Mouse (Mus musculus) activated CD4-positive, CD25-positive, alpha-beta regulatory T cell, adult 4 months (primary cell): ENCODE results near the gene BC107364. TPM values are rescaled to one million over a fixed set of nuclear protein-coding genes. Genes with fewer than 3 reads are reported as not detected.
"Not testable (repeated sequence)": the region's sequence is repeated elsewhere in the genome, so short reads cannot be mapped to it uniquely, and the experiment has no call there.

Experiments used
- ATAC-seq: one replicate; pipeline ENCODE4 v1.8.0; 2017
- polyA plus RNA-seq, 2 experiments: library from polyadenylated mRNA; unstranded; fragments of 100-300 nt; shearing (Covaris generic); gene quantifications; one replicate each; pipeline ENCODE4 v1.2.1; 2017

The BC107364 gene
- polyA plus RNA-seq, 2 experiments from 2014 or later = 0.32 TPM; not detected in 1

- ATAC-seq = not testable (repeated sequence)
These were observed 2.1 kb downstream of the BC107364 start for GRCm38 (mm10) chr3:96449762-96450585.

GRCm38 (mm10) chr3:96445436-96445835, 6.7 kb downstream of the BC107364 start:
- ATAC-seq = no peak

GRCm38 (mm10) chr3:96440578-96440977, 11.5 kb downstream of the BC107364 start:
- ATAC-seq = no peak

GRCm38 (mm10) chr3:96435557-96436091, 16.5 kb downstream of the BC107364 start:
- no peak for ATAC-seq

- ATAC-seq = no peak
These were observed 19.9 kb downstream of the BC107364 start for GRCm38 (mm10) chr3:96432207-96432606.

- ATAC-seq = no peak
These were observed 22.3 kb downstream of the BC107364 start for GRCm38 (mm10) chr3:96429819-96430132.

GRCm38 (mm10) chr3:96428941-96429818, 22.9 kb downstream of the BC107364 start:
- ATAC-seq = no peak

GRCm38 (mm10) chr3:96427761-96428462, 24.2 kb downstream of the BC107364 start:
- no peak for ATAC-seq

- no peak for ATAC-seq
These were observed 24.8 kb downstream of the BC107364 start for GRCm38 (mm10) chr3:96427311-96427710.

GRCm38 (mm10) chr3:96426268-96426667, 25.8 kb downstream of the BC107364 start:
- ATAC-seq = no peak

- not testable (repeated sequence) for ATAC-seq
These were observed 27.7 kb downstream of the BC107364 start for GRCm38 (mm10) chr3:96424447-96424846.

- ATAC-seq = no peak
These were observed 28.2 kb downstream of the BC107364 start for GRCm38 (mm10) chr3:96423889-96424288.

GRCm38 (mm10) chr3:96420796-96421195, 31.3 kb downstream of the BC107364 start:
- no peak for ATAC-seq

- not testable (repeated sequence) for ATAC-seq
These were observed 33.2 kb downstream of the BC107364 start for GRCm38 (mm10) chr3:96418902-96419301.

GRCm38 (mm10) chr3:96417850-96418815, 34.0 kb downstream of the BC107364 start:
- ATAC-seq = no peak

- no peak for ATAC-seq
These were observed 35.5 kb downstream of the BC107364 start for GRCm38 (mm10) chr3:96416595-96416994.

GRCm38 (mm10) chr3:96416056-96416455, 36.0 kb downstream of the BC107364 start:
- no peak for ATAC-seq

GRCm38 (mm10) chr3:96414951-96415327, 37.2 kb downstream of the BC107364 start:
- ATAC-seq = no peak

GRCm38 (mm10) chr3:96414126-96414950, 37.8 kb downstream of the BC107364 start:
- ATAC-seq = peak; percentile 68

- no peak for ATAC-seq
These were observed 38.5 kb downstream of the BC107364 start for GRCm38 (mm10) chr3:96413581-96414125.
